Mouse (Mus musculus) midbrain, embryonic 10.5 days (tissue): Measurements from ENCODE around the gene Anapc11. TPM values are rescaled to one million over a fixed set of nuclear protein-coding genes. Genes with fewer than 3 reads are reported as not detected.
A peak's percentile ranks its signal among the peaks of the same experiment; 100 is the strongest.
"Not testable (repeated sequence)": the region's sequence is repeated elsewhere in the genome, so short reads cannot be mapped to it uniquely, and the experiment has no call there.

Source experiments
- DNase-seq: peaks from one replicate; pipeline ENCODE4 v3.0.0-alpha.2; 2017; ENCODE audit warnings: low spot score
- H3K27ac ChIP-seq: fragments of 300-500 bp; sonication (generic); replicated peaks from 2 replicates; pipeline ENCODE4 v1.5.1; 2016; ENCODE audit warnings: mild to moderate bottlenecking
- H3K27me3 ChIP-seq: fragments of 300-500 bp; sonication (generic); 2 replicates; pipeline ENCODE4 v1.6.1; 2016; ENCODE audit warnings: low read depth, mild to moderate bottlenecking; ENCODE audit not compliant: poor library complexity, severe bottlenecking
- H3K36me3 ChIP-seq: fragments of 300-500 bp; sonication (generic); 2 replicates; pipeline ENCODE4 v1.6.1; 2016; ENCODE audit warnings: mild to moderate bottlenecking, moderate library complexity
- H3K4me1 ChIP-seq: fragments of 300-500 bp; sonication (generic); 2 replicates; pipeline ENCODE4 v1.6.1; 2016
- H3K4me3 ChIP-seq: fragments of 300-500 bp; sonication (generic); 2 replicates; pipeline ENCODE4 v1.5.1; 2016; ENCODE audit warnings: mild to moderate bottlenecking, moderate library complexity
- H3K9me3 ChIP-seq: fragments of 300-500 bp; sonication (generic); replicated peaks from 2 replicates; pipeline ENCODE4 v1.6.1; 2016; ENCODE audit warnings: mild to moderate bottlenecking
- WGBS: fragments of 180-500 bp; shearing (Covaris S2); methylation state at CpG from one replicate; pipeline ENCODE4 v1.1.7; 2016; 5-methylcytosine and 5-hydroxymethylcytosine counted together
- polyA plus RNA-seq: library from polyadenylated mRNA; unstranded; fragments of >200 nt; fragmentation: Nextera tagmentation; extraction: Ambion mirVana; gene quantifications from 2 replicates; pipeline ENCODE4 v1.2.1, GENCODE M21; 2016

The Anapc11 gene
- polyA plus RNA-seq, 1 experiment from 2014 or later, result 231 TPM

GRCm38 (mm10) chr11:120578024-120578693 is 20.1 kb upstream of the Anapc11 start:
- DNase-seq, result no peak
- WGBS, result 89% methylated on average over 10 of the region's 10 CpGs
- H3K27me3 ChIP-seq, result no peaks in the 10 kb centered on the region
- H3K27ac ChIP-seq, result no peak overlapping the region
- peak overlapping the region; percentile 92 for H3K4me3 ChIP-seq
- peaks cover 47% of the 10 kb centered on the region for H3K36me3 ChIP-seq
- peaks cover 50% of the 10 kb centered on the region for H3K4me1 ChIP-seq
- no peaks in the 10 kb centered on the region for H3K9me3 ChIP-seq

GRCm38 (mm10) chr11:120578694-120579243 is 19.5 kb upstream of the Anapc11 start:
- peaks cover 52% of the 10 kb centered on the region for H3K36me3 ChIP-seq

GRCm38 (mm10) chr11:120579316-120580107 is 18.7 kb upstream of the Anapc11 start:
- H3K36me3 ChIP-seq, result peaks cover 60% of the 10 kb centered on the region
- H3K4me1 ChIP-seq, result peaks cover 42% of the 10 kb centered on the region
- 65% methylated on average over 15 of the region's 15 CpGs for WGBS
- no peaks in the 10 kb centered on the region for H3K27me3 ChIP-seq
- peak; percentile 84 for DNase-seq
- H3K9me3 ChIP-seq, result peaks cover 5% of the 10 kb centered on the region
- H3K4me3 ChIP-seq, result peak overlapping the region; percentile 92
- H3K27ac ChIP-seq, result peak overlapping the region; percentile 99

More at GRCm38 (mm10) chr11:120578694-120579243, 19.5 kb upstream of the Anapc11 start:
- peaks cover under 1% of the 10 kb centered on the region; the same call in 1 of the 2 replicates for H3K9me3 ChIP-seq
- peak overlapping the region; percentile 92 for H3K4me3 ChIP-seq
- no peaks in the 10 kb centered on the region for H3K27me3 ChIP-seq
- peaks cover 49% of the 10 kb centered on the region for H3K4me1 ChIP-seq
- no peak for DNase-seq
- no peak overlapping the region for H3K27ac ChIP-seq
- WGBS, result 88% methylated on average over 11 of the region's 11 CpGs

- Histone ChIP-seq H3K36me3 (peaks cover 65% of the 10 kb centered on the region), H3K4me1 (peaks cover 38% of the 10 kb centered on the region), H3K4me3 (peak overlapping the region; percentile 92), H3K27me3 (no peaks in the 10 kb centered on the region), H3K27ac (peak overlapping the region; percentile 99), H3K9me3 (peaks cover 5% of the 10 kb centered on the region)
- no peak for DNase-seq
- 72% methylated on average over 7 of the region's 7 CpGs for WGBS
Measured at GRCm38 (mm10) chr11:120580190-120580589, 18.0 kb upstream of the Anapc11 start.

- Histone ChIP-seq H3K4me3 (peak overlapping the region; percentile 92), H3K27ac (peak overlapping the region; percentile 99), H3K4me1 (peaks cover 38% of the 10 kb centered on the region), H3K36me3 (peaks cover 73% of the 10 kb centered on the region), H3K9me3 (peaks cover 5% of the 10 kb centered on the region), H3K27me3 (no peaks in the 10 kb centered on the region)
- under 1% methylated on average over 44 of the region's 44 CpGs for WGBS
- no peak for DNase-seq
Measured at GRCm38 (mm10) chr11:120580871-120581331, 17.3 kb upstream of the Anapc11 start.

GRCm38 (mm10) chr11:120581490-120582267 is 16.5 kb upstream of the Anapc11 start, which contains the start of gene Arhgdia:
Gene Arhgdia (minus strand): TSS chr11:120581624.
- peak within 1 kb of the TSS; percentile 92 for H3K4me3 ChIP-seq
- peak within 1 kb of the TSS; percentile 99 for H3K27ac ChIP-seq
- peak; percentile 89 for DNase-seq
- peaks cover 38% of the 10 kb centered on the region for H3K4me1 ChIP-seq
- WGBS, result 4% methylated on average over 72 of the region's 75 CpGs
- H3K9me3 ChIP-seq, result peaks cover 5% of the 10 kb centered on the region
- H3K27me3 ChIP-seq, result no peaks in the 10 kb centered on the region
- peaks cover 77% of the 10 kb centered on the region for H3K36me3 ChIP-seq

GRCm38 (mm10) chr11:120582268-120582981 is 15.8 kb upstream of the Anapc11 start:
- Histone ChIP-seq H3K4me3 (peak overlapping the region; percentile 92), H3K36me3 (peaks cover 77% of the 10 kb centered on the region), H3K27me3 (no peaks in the 10 kb centered on the region), H3K27ac (peak overlapping the region; percentile 99), H3K9me3 (peaks cover 5% of the 10 kb centered on the region), H3K4me1 (peaks cover 38% of the 10 kb centered on the region)
- 68% methylated on average over 8 of the region's 8 CpGs for WGBS
- no peak for DNase-seq

- H3K9me3 ChIP-seq, H3K27ac ChIP-seq, H3K27me3 ChIP-seq, DNase-seq: not testable (repeated sequence)
- Histone ChIP-seq H3K36me3 (peaks cover 77% of the 10 kb centered on the region), H3K4me1 (peaks cover 38% of the 10 kb centered on the region), H3K4me3 (0 out of 2 replicates have a peak overlapping the region, but pooled peaks have one; percentile 92)
- WGBS, result 86% methylated on average over 2 of the region's 2 CpGs
Measured at GRCm38 (mm10) chr11:120582982-120583293, 15.3 kb upstream of the Anapc11 start.

GRCm38 (mm10) chr11:120583937-120584336 is 14.3 kb upstream of the Anapc11 start:
- 91% methylated on average over 1 of the region's 1 CpGs for WGBS
- Histone ChIP-seq H3K36me3 (peaks cover 77% of the 10 kb centered on the region), H3K4me1 (peaks cover 28% of the 10 kb centered on the region)

GRCm38 (mm10) chr11:120588531-120588930 is 9.7 kb upstream of the Anapc11 start:
- no peaks in the 10 kb centered on the region for H3K4me1 ChIP-seq
- peaks cover 98% of the 10 kb centered on the region for H3K36me3 ChIP-seq
- H3K27ac ChIP-seq, result no peak overlapping the region
- no peaks in the 10 kb centered on the region for H3K27me3 ChIP-seq
- peaks cover 5% of the 10 kb centered on the region for H3K9me3 ChIP-seq
- H3K4me3 ChIP-seq, result no peak overlapping the region
- DNase-seq, result no peak
- WGBS, result 95% methylated on average over 6 of the region's 6 CpGs

More at GRCm38 (mm10) chr11:120583937-120584336, 14.3 kb upstream of the Anapc11 start:
- Histone ChIP-seq H3K27me3 (no peaks in the 10 kb centered on the region), H3K9me3 (peaks cover 5% of the 10 kb centered on the region), H3K4me3 (no peak overlapping the region), H3K27ac (no peak overlapping the region)
- DNase-seq, result no peak

- Histone ChIP-seq H3K9me3 (no peaks in the 10 kb centered on the region), H3K4me1 (peaks cover 37% of the 10 kb centered on the region), H3K27me3 (no peaks in the 10 kb centered on the region), H3K27ac (peak overlapping the region; percentile 99), H3K4me3 (peak overlapping the region; percentile 99), H3K36me3 (peaks cover 77% of the 10 kb centered on the region)
- no peak for DNase-seq
- 5% methylated on average over 99 of the region's 99 CpGs for WGBS
Measured at GRCm38 (mm10) chr11:120597240-120598235, 683 bp upstream of the Anapc11 start.
